Mouse (Mus musculus): ENCODE results near the gene Lrrc66. TPM values are rescaled to one million over a fixed set of nuclear protein-coding genes. Genes with fewer than 3 reads are reported as not detected.
A peak's percentile ranks its signal among the peaks of the same experiment; 100 is the strongest.

The Lrrc66 gene
- polyA plus RNA-seq, 1 experiment from 2014 or later = not detected

DNA sequence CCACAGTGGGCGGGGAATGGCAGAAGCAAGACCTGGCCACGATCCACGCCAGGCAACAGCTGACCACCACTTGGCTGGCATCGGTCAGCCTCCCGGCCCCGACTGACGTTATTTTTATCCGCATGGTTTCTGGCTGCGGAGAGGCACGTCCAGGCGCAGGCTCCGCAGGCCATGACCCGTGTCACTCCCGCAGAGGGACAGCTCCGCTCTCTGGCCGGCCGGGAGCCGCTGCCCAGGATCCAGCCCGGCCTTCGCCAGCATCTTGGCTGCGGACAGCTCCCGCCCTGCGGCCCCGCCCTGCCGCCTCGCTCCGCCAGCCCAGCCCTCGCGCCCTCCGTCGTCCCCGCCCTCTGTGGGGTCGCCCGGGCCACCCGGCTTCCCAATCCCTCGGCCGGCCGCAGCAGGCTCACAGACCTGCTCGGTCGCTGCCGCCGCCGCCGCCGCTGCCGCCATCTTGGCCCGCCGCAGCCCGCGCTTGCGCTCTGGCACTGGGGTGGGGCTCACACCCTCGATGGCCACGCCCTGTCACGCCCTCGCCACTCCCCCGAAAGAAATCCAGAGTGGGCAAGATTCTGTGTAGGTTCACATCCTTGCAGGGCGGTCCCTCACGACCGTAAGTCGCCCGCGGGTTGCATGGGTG lies 15.1 kb upstream of the Lrrc66 start, which contains the start of gene Sgcb:
TSS of gene Sgcb (minus strand) at position 530 of the 640 bp plus-strand sequence.
- Histone ChIP-seq H3K27me3 (replicated peaks; ENCODE audit: control insufficient read depth, insufficient read depth, low read length) (peaks cover 21% of the 10 kb centered on the region), H3K9me3 (ENCODE audit: control insufficient read depth, low read length) (no peaks in the 10 kb centered on the region), H3K36me3 (ENCODE audit: control insufficient read depth, insufficient read depth) (no peaks in the 10 kb centered on the region), H3K27ac (ENCODE audit: low read length) (peak within 1 kb of the TSS; percentile 23; the same call in 1 of the 2 replicates), H3K4me1 (replicated peaks; ENCODE audit: control insufficient read depth, insufficient read depth, low read length) (peaks cover 26% of the 10 kb centered on the region), H3K9ac (replicated peaks; ENCODE audit: low read depth, low read length) (peak within 1 kb of the TSS; percentile 97), H3K4me3 (replicated peaks; ENCODE audit: low read length) (peak within 1 kb of the TSS; percentile 89), H3K4me2 (ENCODE audit: low read length) (peak within 1 kb of the TSS; percentile 86)
- WGBS = under 1% methylated on average over 60 of the region's 62 CpGs
- peak; percentile 86 for ATAC-seq

DNA sequence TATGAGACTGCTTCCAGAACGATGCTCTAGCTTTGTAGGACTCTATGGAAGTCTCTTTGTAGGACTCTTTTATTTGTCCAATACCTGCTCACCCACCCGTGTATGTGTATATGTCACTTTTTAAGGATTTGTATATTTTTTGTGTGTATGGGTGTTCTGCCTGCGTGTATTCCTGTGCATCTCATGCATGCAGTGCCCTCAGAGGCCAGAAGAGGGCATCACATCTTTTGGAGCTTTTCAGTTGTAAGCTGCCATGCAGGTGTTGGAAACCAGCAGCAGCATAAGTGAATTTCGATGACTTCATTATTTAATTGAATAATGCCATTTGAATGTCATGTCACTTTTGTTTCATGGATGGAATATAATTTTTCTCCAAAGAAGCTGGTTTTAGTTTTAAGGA lies 9.8 kb upstream of the Lrrc66 start:
- no peaks in the 10 kb centered on the region for H3K9me3 ChIP-seq (ENCODE audit: control insufficient read depth, low read length)
- 80% methylated on average over 4 of the region's 4 CpGs for WGBS
- ATAC-seq = no peak
- peaks cover 2% of the 10 kb centered on the region; the same call in 1 of the 2 replicates for H3K36me3 ChIP-seq (ENCODE audit: control insufficient read depth, insufficient read depth)
- H3K9ac ChIP-seq (replicated peaks; ENCODE audit: low read depth, low read length) = no peak overlapping the region
- H3K4me3 ChIP-seq (replicated peaks; ENCODE audit: low read length) = no peak overlapping the region
- H3K27me3 ChIP-seq (replicated peaks; ENCODE audit: control insufficient read depth, insufficient read depth, low read length) = no peaks in the 10 kb centered on the region
- no peak overlapping the region for H3K27ac ChIP-seq (ENCODE audit: low read length)
- H3K4me1 ChIP-seq (replicated peaks; ENCODE audit: control insufficient read depth, insufficient read depth, low read length) = peaks cover 10% of the 10 kb centered on the region
- no peak overlapping the region for H3K4me2 ChIP-seq (ENCODE audit: low read length)

DNA sequence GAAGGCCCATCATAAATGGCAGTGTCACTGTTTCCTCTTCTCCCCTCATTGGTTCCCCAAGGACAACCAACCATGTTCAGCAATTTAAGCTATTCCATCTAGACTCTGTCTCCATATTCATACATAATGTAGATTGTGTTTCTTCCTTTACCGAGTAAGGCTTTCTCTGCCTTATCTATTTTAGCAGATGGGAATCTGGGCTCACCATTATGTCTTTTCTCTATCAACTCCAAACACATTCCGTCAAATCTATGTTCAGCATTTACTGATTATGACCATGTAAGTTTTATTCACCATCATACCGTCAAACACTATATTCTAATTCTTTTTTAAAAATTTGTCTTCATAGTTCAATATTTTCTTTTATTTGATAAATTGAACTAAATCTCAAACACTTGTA lies 8.7 kb upstream of the Lrrc66 start:
- Histone ChIP-seq H3K9me3 (ENCODE audit: control insufficient read depth, low read length) (no peaks in the 10 kb centered on the region), H3K27me3 (replicated peaks; ENCODE audit: control insufficient read depth, insufficient read depth, low read length) (no peaks in the 10 kb centered on the region), H3K27ac (ENCODE audit: low read length) (no peak overlapping the region), H3K4me2 (ENCODE audit: low read length) (no peak overlapping the region), H3K9ac (replicated peaks; ENCODE audit: low read depth, low read length) (no peak overlapping the region), H3K4me1 (replicated peaks; ENCODE audit: control insufficient read depth, insufficient read depth, low read length) (peaks cover 3% of the 10 kb centered on the region), H3K4me3 (replicated peaks; ENCODE audit: low read length) (no peak overlapping the region), H3K36me3 (ENCODE audit: control insufficient read depth, insufficient read depth) (peaks cover 2% of the 10 kb centered on the region; the same call in 1 of the 2 replicates)
- no peak for ATAC-seq
- WGBS = 85% methylated on average over 3 of the region's 3 CpGs

DNA sequence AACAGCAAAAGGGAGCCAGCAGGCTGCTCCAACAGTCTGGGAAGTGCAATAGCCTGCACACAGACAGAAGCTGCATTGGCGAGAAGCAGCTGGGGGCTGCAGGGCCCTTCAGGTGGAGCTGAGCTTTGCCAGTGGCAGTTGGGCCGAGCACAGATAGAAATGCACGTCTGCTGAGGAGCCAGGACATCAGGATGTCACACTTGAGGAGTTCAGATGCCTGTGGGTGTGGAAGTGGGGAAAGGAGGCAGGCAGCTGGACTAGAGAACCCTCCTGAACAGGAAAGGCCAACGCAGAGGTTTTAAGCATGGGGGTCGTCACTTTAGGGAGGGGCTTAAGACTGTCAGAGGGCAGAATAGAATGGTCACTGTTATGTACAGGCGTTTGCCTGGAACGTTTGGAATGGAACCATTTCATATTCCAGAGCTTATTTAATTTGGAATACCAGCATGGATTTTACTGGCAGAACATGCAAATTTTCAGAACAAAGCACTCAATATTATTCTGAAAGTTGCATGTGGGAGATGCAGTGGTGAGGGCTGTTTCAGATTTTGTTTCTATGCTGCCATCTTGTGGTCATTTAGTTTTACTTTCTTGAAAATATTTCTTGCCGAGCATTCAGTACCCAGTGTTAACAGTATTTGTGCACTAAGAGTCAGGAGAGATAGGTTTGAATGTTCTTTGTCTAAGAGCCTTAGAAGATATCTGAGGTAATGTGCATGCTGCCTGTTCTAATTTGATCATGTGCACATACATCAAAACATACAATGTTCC lies 5.2 kb upstream of the Lrrc66 start:
- H3K36me3 ChIP-seq (ENCODE audit: control insufficient read depth, insufficient read depth) = peaks cover 16% of the 10 kb centered on the region
- peak overlapping the region; percentile 6 for H3K9ac ChIP-seq (replicated peaks; ENCODE audit: low read depth, low read length)
- no peaks in the 10 kb centered on the region for H3K27me3 ChIP-seq (replicated peaks; ENCODE audit: control insufficient read depth, insufficient read depth, low read length)
- H3K4me1 ChIP-seq (replicated peaks; ENCODE audit: control insufficient read depth, insufficient read depth, low read length) = peaks cover 3% of the 10 kb centered on the region
- ATAC-seq = peak; percentile 88
- peaks cover 5% of the 10 kb centered on the region for H3K9me3 ChIP-seq (ENCODE audit: control insufficient read depth, low read length)
- no peak overlapping the region for H3K4me3 ChIP-seq (replicated peaks; ENCODE audit: low read length)
- H3K4me2 ChIP-seq (ENCODE audit: low read length) = no peak overlapping the region
- H3K27ac ChIP-seq (ENCODE audit: low read length) = peak overlapping the region; percentile 72
- WGBS = 36% methylated on average over 8 of the region's 8 CpGs

DNA sequence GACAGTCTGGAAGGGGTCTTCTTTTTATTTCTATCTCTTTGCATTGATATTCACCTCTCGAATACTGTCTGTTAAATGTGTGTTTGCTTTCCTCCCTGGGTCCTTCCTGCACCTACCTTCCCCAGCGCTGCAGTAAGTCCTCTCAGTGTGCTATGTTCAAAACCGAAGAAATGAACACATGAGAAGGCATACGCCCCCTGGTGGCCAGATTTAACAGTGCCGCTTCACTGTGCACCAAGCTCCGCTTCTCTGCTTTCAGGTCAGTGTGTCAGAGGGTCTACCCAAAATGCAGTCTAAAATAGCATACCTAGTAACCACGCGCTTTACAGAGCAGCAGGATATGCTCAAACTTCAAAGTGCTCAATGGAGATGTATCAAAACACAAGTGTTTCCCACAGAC lies 815 bp upstream of the Lrrc66 start:
- Histone ChIP-seq H3K27me3 (replicated peaks; ENCODE audit: control insufficient read depth, insufficient read depth, low read length) (no peaks in the 10 kb centered on the region; the same call in 1 of the 2 replicates), H3K4me1 (replicated peaks; ENCODE audit: control insufficient read depth, insufficient read depth, low read length) (peaks cover 3% of the 10 kb centered on the region), H3K9me3 (ENCODE audit: control insufficient read depth, low read length) (peaks cover 5% of the 10 kb centered on the region), H3K36me3 (ENCODE audit: control insufficient read depth, insufficient read depth) (peaks cover 15% of the 10 kb centered on the region), H3K4me2 (ENCODE audit: low read length) (no peak overlapping the region), H3K4me3 (replicated peaks; ENCODE audit: low read length) (no peak overlapping the region), H3K27ac (ENCODE audit: low read length) (no peak overlapping the region), H3K9ac (replicated peaks; ENCODE audit: low read depth, low read length) (no peak overlapping the region)
- ATAC-seq = 0 out of 2 replicates have a peak, but pooled peaks have one; percentile 13
- WGBS = 56% methylated on average over 8 of the region's 8 CpGs

DNA sequence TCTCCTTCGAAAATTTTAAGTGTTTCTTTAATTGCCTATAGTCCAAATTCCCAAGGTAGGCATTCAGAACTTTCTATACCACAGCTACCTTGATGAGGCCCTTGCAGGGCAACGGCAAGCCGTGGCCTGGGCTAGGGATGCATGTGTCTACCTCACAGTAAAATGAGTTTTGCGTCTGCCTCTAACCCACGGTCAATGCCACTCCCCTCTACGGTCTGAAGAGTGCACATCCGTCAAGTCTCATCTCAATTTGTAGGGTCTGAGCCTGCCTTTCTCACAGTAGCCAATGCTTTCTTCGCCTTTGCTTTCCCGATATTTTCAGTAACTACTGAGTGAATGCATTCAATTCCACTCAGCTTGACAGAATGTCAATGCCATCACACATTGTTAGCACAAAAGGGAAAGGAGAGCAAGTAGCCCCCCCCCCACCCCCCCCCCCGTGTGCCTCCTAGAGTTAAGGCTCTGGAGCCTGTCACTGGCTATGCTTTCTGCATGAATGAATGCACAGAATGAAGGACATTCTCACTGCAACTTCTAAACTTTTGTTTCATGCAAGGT lies 1.2 kb downstream of the Lrrc66 start:
- Histone ChIP-seq H3K27me3 (replicated peaks; ENCODE audit: control insufficient read depth, insufficient read depth, low read length) (no peaks in the 10 kb centered on the region; the same call in 1 of the 2 replicates), H3K36me3 (ENCODE audit: control insufficient read depth, insufficient read depth) (peaks cover 15% of the 10 kb centered on the region), H3K4me2 (ENCODE audit: low read length) (no peak overlapping the region), H3K27ac (ENCODE audit: low read length) (no peak overlapping the region), H3K9ac (replicated peaks; ENCODE audit: low read depth, low read length) (no peak overlapping the region), H3K4me3 (replicated peaks; ENCODE audit: low read length) (no peak overlapping the region), H3K9me3 (ENCODE audit: control insufficient read depth, low read length) (peaks cover 5% of the 10 kb centered on the region), H3K4me1 (replicated peaks; ENCODE audit: control insufficient read depth, insufficient read depth, low read length) (no peaks in the 10 kb centered on the region)
- no peak for ATAC-seq
- 31% methylated on average over 10 of the region's 10 CpGs for WGBS

DNA sequence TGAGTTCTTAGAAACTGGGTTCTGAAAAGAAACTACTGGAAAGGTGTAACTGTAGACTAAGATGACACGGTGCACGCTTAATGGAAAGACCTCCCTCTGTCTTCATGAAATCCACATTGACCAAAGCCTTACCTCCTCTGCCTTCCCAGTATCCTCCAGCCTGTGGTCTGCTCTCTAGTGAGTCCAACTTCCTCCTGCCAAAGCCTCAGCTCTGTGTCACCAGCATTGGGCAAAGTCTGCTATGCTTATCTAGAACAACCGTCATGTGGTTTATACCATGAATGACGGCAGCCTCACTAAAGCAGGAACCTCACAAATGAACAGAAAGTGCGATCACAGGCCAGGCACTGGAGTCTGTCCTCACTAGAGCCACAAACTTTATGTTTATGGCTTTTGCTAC lies 2.2 kb downstream of the Lrrc66 start:
- no peaks in the 10 kb centered on the region; the same call in 1 of the 2 replicates for H3K27me3 ChIP-seq (replicated peaks; ENCODE audit: control insufficient read depth, insufficient read depth, low read length)
- ATAC-seq = no peak
- WGBS = 89% methylated on average over 5 of the region's 5 CpGs
- no peak overlapping the region for H3K27ac ChIP-seq (ENCODE audit: low read length)
- peaks cover 5% of the 10 kb centered on the region for H3K9me3 ChIP-seq (ENCODE audit: control insufficient read depth, low read length)
- H3K4me3 ChIP-seq (replicated peaks; ENCODE audit: low read length) = no peak overlapping the region
- H3K4me2 ChIP-seq (ENCODE audit: low read length) = no peak overlapping the region
- H3K9ac ChIP-seq (replicated peaks; ENCODE audit: low read depth, low read length) = no peak overlapping the region
- H3K36me3 ChIP-seq (ENCODE audit: control insufficient read depth, insufficient read depth) = peaks cover 13% of the 10 kb centered on the region
- no peaks in the 10 kb centered on the region for H3K4me1 ChIP-seq (replicated peaks; ENCODE audit: control insufficient read depth, insufficient read depth, low read length)

DNA sequence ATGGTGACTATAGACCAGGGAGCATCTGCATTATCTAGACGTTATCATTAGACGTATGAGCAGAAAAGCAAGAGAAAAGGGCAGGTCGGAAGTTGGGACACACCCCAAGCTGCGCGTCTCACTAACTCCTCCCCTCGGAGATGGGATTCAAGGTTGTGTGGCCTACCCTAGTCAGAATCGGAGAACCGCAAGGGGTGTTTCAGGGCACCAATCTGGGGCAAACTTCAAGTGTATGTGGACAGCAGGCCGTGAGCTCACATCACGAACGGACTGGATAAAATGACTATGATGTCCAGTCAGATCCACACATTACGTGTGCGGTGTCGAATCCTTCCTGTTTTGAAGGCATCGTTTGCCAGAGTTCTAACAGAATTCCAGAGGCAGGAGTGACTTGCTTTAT lies 4.3 kb downstream of the Lrrc66 start:
- Histone ChIP-seq H3K27me3 (replicated peaks; ENCODE audit: control insufficient read depth, insufficient read depth, low read length) (no peaks in the 10 kb centered on the region; the same call in 1 of the 2 replicates), H3K4me3 (replicated peaks; ENCODE audit: low read length) (no peak overlapping the region), H3K4me2 (ENCODE audit: low read length) (no peak overlapping the region), H3K36me3 (ENCODE audit: control insufficient read depth, insufficient read depth) (no peaks in the 10 kb centered on the region), H3K9ac (replicated peaks; ENCODE audit: low read depth, low read length) (no peak overlapping the region), H3K9me3 (ENCODE audit: control insufficient read depth, low read length) (no peaks in the 10 kb centered on the region; the same call in 1 of the 2 replicates), H3K27ac (ENCODE audit: low read length) (no peak overlapping the region), H3K4me1 (replicated peaks; ENCODE audit: control insufficient read depth, insufficient read depth, low read length) (no peaks in the 10 kb centered on the region)
- no peak for ATAC-seq
- WGBS = 72% methylated on average over 15 of the region's 15 CpGs

DNA sequence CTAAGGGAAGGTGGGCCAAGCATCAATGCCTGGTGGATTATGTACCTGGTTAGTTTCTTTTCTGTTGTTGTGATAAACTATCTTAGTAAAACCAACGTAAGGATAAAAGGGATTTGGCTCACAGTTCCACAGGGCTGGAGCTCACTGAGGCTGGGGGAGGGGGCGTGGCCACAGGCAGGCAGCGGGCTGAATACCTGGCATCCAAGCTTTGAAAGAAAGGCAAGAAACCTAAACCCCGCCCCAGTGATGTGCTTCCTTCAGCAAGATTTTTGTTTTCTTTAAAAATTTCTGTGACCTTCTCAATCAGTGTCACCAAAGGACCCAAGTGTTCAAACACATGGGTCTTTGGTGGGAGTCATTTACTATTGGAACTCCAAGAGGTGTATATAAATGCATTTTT lies 4.8 kb downstream of the Lrrc66 start:
- Histone ChIP-seq H3K36me3 (ENCODE audit: control insufficient read depth, insufficient read depth) (no peaks in the 10 kb centered on the region), H3K4me1 (replicated peaks; ENCODE audit: control insufficient read depth, insufficient read depth, low read length) (no peaks in the 10 kb centered on the region), H3K9me3 (ENCODE audit: control insufficient read depth, low read length) (no peaks in the 10 kb centered on the region; the same call in 1 of the 2 replicates), H3K9ac (replicated peaks; ENCODE audit: low read depth, low read length) (no peak overlapping the region), H3K4me2 (ENCODE audit: low read length) (no peak overlapping the region), H3K4me3 (replicated peaks; ENCODE audit: low read length) (no peak overlapping the region), H3K27ac (ENCODE audit: low read length) (no peak overlapping the region), H3K27me3 (replicated peaks; ENCODE audit: control insufficient read depth, insufficient read depth, low read length) (no peaks in the 10 kb centered on the region; the same call in 1 of the 2 replicates)
- ATAC-seq = no peak
- 49% methylated on average over 4 of the region's 4 CpGs for WGBS
